Mouse (Mus musculus): ENCODE measurements at regions not wholly inside any gene's neighbourhood (a gene's known extent, or its start where the extent isn't known, plus 50 kb on each side); places are given as distances from the start of the nearest gene placed in this dataset.

GRCm38 (mm10) chr13:28513336-28513735 is 256.0 kb downstream of the Gm11361 start:
- TF ChIP-seq CTCF (IDR thresholded peaks at IDR 0.05; ENCODE audit: borderline replicate concordance, control insufficient read depth, extremely low read depth, insufficient read depth, low read length, poor library complexity) (no peak), POLR2A (IDR thresholded peaks at IDR 0.05; ENCODE audit: control insufficient read depth, extremely low read depth, insufficient read depth, low read length, poor library complexity) (no peak)

Data from thymus, adult 2 months (tissue).